Mouse (Mus musculus) stomach, embryonic 14.5 days (tissue): ENCODE data around the gene Adk. TPM values are rescaled to one million over a fixed set of nuclear protein-coding genes. Genes with fewer than 3 reads are reported as not detected.

Experiments
- ATAC-seq: fragments of 200-750 bp; cut with Nextera tagmentation; 2 replicates; pipeline ENCODE4 v1.8.0; 2017; ENCODE audit warnings: low read depth, moderate TSS enrichment; ENCODE audit not compliant: insufficient number of reproducible peaks, insufficient read depth, low FRiP score
- H3K27ac ChIP-seq: fragments of 300-500 bp; sonication (generic); 2 replicates; pipeline ENCODE4 v1.5.1; 2014; ENCODE audit warnings: mild to moderate bottlenecking, low read length, moderate library complexity, mixed read lengths
- H3K27me3 ChIP-seq: fragments of 300-500 bp; sonication (generic); 2 replicates; pipeline ENCODE4 v1.6.1; 2014; ENCODE audit warnings: low read length, control low read depth, mixed read lengths; ENCODE audit not compliant: control insufficient read depth, insufficient read depth
- H3K36me3 ChIP-seq: fragments of 300-500 bp; sonication (generic); 2 replicates; pipeline ENCODE4 v1.6.1; 2014; ENCODE audit warnings: mild to moderate bottlenecking, control low read depth, low read length, moderate library complexity, mixed read lengths; ENCODE audit not compliant: control insufficient read depth, insufficient read depth
- H3K4me1 ChIP-seq: fragments of 300-500 bp; sonication (generic); 2 replicates; pipeline ENCODE4 v1.6.1; 2014; ENCODE audit warnings: low read length, control low read depth, mixed read lengths; ENCODE audit not compliant: control insufficient read depth, insufficient read depth
- H3K4me2 ChIP-seq: fragments of 300-500 bp; sonication (generic); replicated peaks from 2 replicates; pipeline ENCODE4 v1.6.1; 2014; ENCODE audit warnings: low read depth, low read length, control low read depth
- H3K4me3 ChIP-seq: fragments of 300-500 bp; sonication (generic); 2 replicates; pipeline ENCODE4 v1.5.1; 2014; ENCODE audit warnings: low read depth, low read length, control low read depth
- H3K9ac ChIP-seq: fragments of 300-500 bp; sonication (generic); replicated peaks from 2 replicates; pipeline ENCODE4 v1.6.1; 2014; ENCODE audit warnings: low read depth, mild to moderate bottlenecking, control low read depth, low read length, moderate library complexity, mixed read lengths
- H3K9me3 ChIP-seq: fragments of 300-500 bp; sonication (generic); 2 replicates; pipeline ENCODE4 v1.6.1; 2016; ENCODE audit warnings: low read depth, low read length, control low read depth; ENCODE audit not compliant: control insufficient read depth
- WGBS: fragments of 180-500 bp; shearing (Covaris S2); extraction: QIAGEN DNeasy Blood & Tissue Kit; methylation state at CpG from one replicate; pipeline ENCODE4 v1.1.7; 2014; 5-methylcytosine and 5-hydroxymethylcytosine counted together
- polyA plus RNA-seq: library from polyadenylated mRNA; unstranded; fragments of >200 nt; fragmentation: Nextera tagmentation; extraction: Ambion mirVana; gene quantifications from 2 replicates; pipeline ENCODE4 v1.2.1, GENCODE M21; 2014

Gene Adk
- polyA plus RNA-seq, 1 experiment from 2014 or later: 139 TPM

GRCm38 (mm10) chr14:21074398-21075320 lies 22.3 kb downstream of the Adk start:
- 29% methylated on average over 11 of the region's 11 CpGs for WGBS
- Histone ChIP-seq H3K9ac (no peak overlapping the region; the same call in 1 of the 2 replicates), H3K27ac (no peak overlapping the region)

DNA sequence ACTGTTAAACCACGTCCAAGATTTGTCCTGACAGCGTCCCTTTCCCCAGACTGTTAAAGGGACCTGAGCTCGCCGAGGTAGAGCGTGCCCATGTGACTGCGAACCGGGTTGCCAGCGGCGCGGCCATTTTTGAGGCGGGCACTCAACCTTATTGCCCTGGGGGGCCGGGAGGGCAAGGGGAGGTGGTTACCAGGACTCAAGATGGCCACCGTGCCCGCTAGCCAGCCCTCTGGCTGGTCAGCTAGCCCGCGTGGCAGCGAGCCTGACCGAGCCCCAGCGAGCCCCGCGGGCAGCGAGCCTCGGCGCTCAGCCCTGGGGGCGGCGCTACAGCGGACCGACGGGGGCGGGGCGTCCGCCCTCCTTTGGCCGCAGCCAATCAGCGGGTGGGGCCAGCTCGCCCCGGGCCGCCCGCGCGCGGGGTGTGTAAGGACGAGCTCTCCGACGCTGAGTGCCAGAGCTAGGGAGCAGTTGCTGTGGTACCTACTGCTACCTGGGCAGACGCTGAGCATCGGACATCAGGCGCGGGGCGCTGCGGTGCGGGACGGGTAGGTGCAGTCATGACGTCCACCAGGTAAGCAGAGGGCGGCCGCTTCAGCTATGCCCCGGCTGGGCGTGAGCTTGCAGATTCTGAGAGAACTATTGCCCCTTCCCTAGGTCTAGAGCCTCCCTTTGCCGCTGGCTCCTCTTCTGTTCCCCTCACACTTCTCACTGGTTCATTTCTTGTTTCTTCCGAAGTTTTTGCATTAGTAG lies 23.6 kb downstream of the Adk start:
- H3K27me3 ChIP-seq: no peaks in the 10 kb centered on the region
- no peaks in the 10 kb centered on the region for H3K9me3 ChIP-seq
- H3K4me3 ChIP-seq: peak overlapping the region; percentile 56
- peak overlapping the region; percentile 87 for H3K4me2 ChIP-seq
- peaks cover 21% of the 10 kb centered on the region for H3K4me1 ChIP-seq
- under 1% methylated on average over 59 of the region's 59 CpGs for WGBS
- no peaks in the 10 kb centered on the region for H3K36me3 ChIP-seq
- peak overlapping the region; percentile 36 for H3K9ac ChIP-seq
- H3K27ac ChIP-seq: peak overlapping the region; percentile 82
- peak; percentile 97 for ATAC-seq

More at GRCm38 (mm10) chr14:21074398-21075320, 22.3 kb downstream of the Adk start:
- ATAC-seq: no peak
- no peaks in the 10 kb centered on the region for H3K27me3 ChIP-seq
- peak overlapping the region; percentile 87 for H3K4me2 ChIP-seq
- peaks cover 20% of the 10 kb centered on the region for H3K4me1 ChIP-seq
- peak overlapping the region; percentile 56 for H3K4me3 ChIP-seq
- no peaks in the 10 kb centered on the region for H3K9me3 ChIP-seq
- no peaks in the 10 kb centered on the region for H3K36me3 ChIP-seq

DNA sequence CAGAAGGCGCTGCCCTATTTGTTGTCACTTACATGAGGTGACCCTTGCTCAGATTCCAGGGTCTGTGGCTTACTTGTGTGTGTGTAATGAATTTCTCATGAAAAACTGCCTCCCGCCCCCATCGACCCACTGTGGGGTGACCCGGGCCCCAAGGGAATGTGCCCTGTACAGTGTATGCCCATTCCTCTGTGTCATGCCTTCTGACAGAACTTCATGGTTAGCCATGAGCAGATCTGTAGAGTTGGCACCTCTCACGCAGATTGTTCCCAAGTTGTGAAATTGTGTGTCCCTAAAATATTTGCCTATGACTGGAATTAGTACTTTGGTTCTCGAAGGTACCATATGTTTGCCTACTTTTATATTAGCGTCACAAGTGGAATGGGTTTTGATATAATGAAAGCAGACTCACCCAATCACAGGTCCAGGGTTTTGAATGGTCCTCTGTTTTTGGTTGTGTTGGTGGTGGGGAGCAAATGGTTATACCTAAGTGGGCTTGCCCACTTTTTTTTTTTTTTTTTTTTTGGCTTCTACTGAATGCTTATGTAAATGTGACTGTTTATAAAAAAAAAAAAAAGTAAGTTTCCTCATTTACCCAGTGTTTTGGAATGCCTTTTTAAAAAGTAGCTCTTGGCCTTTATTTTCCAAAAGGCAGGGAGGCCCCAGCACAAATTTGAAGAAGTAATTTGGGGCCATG lies 24.3 kb downstream of the Adk start:
- Histone ChIP-seq H3K4me3 (peak overlapping the region; percentile 56), H3K4me2 (peak overlapping the region; percentile 87), H3K9ac (peak overlapping the region; percentile 36; the same call in 1 of the 2 replicates), H3K27ac (no peak overlapping the region), H3K4me1 (peaks cover 21% of the 10 kb centered on the region), H3K36me3 (no peaks in the 10 kb centered on the region), H3K9me3 (no peaks in the 10 kb centered on the region), H3K27me3 (no peaks in the 10 kb centered on the region)
- 41% methylated on average over 7 of the region's 7 CpGs for WGBS
- ATAC-seq: no peak; the same call in 1 of the 2 replicates

DNA sequence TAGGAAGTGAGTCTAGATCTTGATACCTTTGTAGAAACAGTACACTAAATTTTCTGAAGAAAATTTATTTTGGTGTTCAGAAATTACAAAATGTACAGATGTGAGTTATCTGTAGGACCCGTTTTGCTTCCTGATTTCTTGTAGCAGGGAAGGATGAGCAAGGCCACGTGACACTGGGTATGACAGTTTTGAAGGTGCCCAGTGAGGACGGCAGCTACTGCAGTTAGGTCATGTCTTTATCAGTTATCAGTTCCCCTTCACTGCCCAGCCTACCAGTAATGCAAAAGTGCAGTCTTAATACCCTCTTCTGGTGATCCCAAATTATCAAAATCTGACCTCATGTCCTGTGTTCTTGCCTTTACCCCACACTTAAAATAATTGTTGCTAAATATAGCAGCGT lies 25.6 kb downstream of the Adk start:
- H3K4me1 ChIP-seq: peaks cover 21% of the 10 kb centered on the region
- no peak overlapping the region for H3K27ac ChIP-seq
- H3K9me3 ChIP-seq: no peaks in the 10 kb centered on the region
- H3K9ac ChIP-seq: no peak overlapping the region
- no peak overlapping the region for H3K4me2 ChIP-seq
- no peaks in the 10 kb centered on the region for H3K36me3 ChIP-seq
- no peak overlapping the region for H3K4me3 ChIP-seq
- no peaks in the 10 kb centered on the region for H3K27me3 ChIP-seq
- 81% methylated on average over 4 of the region's 4 CpGs for WGBS
- ATAC-seq: no peak

DNA sequence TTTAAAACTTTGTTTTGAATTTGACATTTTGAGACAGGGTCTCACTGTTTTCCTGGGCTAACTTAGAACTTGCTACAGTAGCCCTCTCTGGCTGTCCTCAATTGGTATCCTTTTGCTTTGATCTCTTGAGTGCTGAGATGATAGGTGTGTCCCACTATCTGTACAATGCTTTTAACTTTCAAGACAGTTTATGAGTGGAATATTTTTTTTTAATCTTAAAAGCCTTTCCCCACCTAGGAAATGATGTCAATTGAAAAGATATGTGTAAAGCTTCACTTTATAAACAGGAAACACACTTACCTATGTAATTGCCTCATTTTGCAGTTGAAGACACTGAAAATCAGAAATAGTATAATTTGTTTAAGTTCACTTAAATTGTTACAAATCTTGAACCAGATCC lies 26.1 kb downstream of the Adk start:
- Histone ChIP-seq H3K9ac (no peak overlapping the region), H3K27me3 (no peaks in the 10 kb centered on the region), H3K4me1 (peaks cover 21% of the 10 kb centered on the region), H3K36me3 (no peaks in the 10 kb centered on the region), H3K4me3 (no peak overlapping the region), H3K27ac (no peak overlapping the region), H3K9me3 (no peaks in the 10 kb centered on the region), H3K4me2 (no peak overlapping the region)
- no peak for ATAC-seq

DNA sequence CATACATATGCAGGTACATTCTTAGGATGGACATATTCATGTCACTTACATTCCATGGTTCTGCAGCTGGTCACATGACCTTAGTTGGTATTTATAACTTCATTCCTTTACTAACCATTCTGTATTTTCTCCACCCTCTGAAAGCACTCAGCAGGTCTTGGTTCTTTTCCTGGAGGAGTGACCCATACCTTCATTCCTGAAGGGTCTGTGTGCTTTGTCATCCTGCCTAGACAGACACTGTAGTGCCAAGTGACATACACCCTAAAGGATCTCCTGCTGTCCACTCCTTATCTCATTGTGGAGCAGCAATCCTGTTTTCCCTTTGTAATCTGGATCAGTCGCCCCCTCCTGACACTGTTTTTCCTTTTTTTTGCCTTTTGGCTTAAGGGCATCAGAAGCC lies 30.4 kb downstream of the Adk start:
- no peak overlapping the region for H3K27ac ChIP-seq
- H3K9me3 ChIP-seq: no peaks in the 10 kb centered on the region
- no peak overlapping the region for H3K4me2 ChIP-seq
- no peak for ATAC-seq
- WGBS: 61% methylated on average over 1 of the region's 1 CpGs
- peaks cover 17% of the 10 kb centered on the region for H3K4me1 ChIP-seq
- H3K36me3 ChIP-seq: no peaks in the 10 kb centered on the region
- H3K4me3 ChIP-seq: no peak overlapping the region
- H3K27me3 ChIP-seq: no peaks in the 10 kb centered on the region
- H3K9ac ChIP-seq: no peak overlapping the region

DNA sequence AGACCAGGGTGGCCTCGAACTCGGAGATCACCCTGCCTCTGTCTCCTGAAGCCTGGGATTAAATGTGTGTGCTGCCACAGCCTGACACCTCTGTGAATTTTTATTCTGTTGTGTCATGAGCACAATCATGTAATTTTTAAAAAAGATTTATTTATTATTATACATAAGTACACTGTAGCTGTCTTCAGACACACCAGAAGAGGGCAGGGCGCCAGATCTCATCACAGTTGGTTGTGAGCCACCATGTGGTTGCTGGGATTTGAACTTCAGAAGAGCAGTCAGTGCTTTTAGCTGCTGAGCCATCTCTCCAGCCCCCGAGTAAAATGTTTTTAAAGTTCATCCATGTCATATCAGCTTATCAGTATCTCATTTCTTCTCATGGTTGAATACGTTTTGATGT lies 33.3 kb downstream of the Adk start:
- H3K27ac ChIP-seq: no peak overlapping the region
- H3K27me3 ChIP-seq: no peaks in the 10 kb centered on the region
- peaks cover 20% of the 10 kb centered on the region for H3K4me1 ChIP-seq
- no peak for ATAC-seq
- 81% methylated on average over 5 of the region's 5 CpGs for WGBS
- H3K36me3 ChIP-seq: no peaks in the 10 kb centered on the region
- H3K4me3 ChIP-seq: no peak overlapping the region
- no peak overlapping the region for H3K4me2 ChIP-seq
- no peaks in the 10 kb centered on the region for H3K9me3 ChIP-seq
- H3K9ac ChIP-seq: no peak overlapping the region

- Histone ChIP-seq H3K9ac (no peak overlapping the region), H3K4me2 (no peak overlapping the region), H3K27me3 (no peaks in the 10 kb centered on the region), H3K4me3 (no peak overlapping the region), H3K9me3 (no peaks in the 10 kb centered on the region), H3K36me3 (no peaks in the 10 kb centered on the region), H3K27ac (0 out of 2 replicates have a peak overlapping the region, but pooled peaks have one; percentile 67), H3K4me1 (peaks cover 20% of the 10 kb centered on the region)
- 35% methylated on average over 2 of the region's 2 CpGs for WGBS
- ATAC-seq: no peak
Observed at GRCm38 (mm10) chr14:21086106-21086505, 33.7 kb downstream of the Adk start.
